Mouse (Mus musculus) lung, embryonic 16.5 days (tissue): ENCODE results near the gene Ppm1g. TPM values are rescaled to one million over a fixed set of nuclear protein-coding genes. Genes with fewer than 3 reads are reported as not detected.

Source experiments
- ATAC-seq: fragments of 200-750 bp; cut with Nextera tagmentation; 2 replicates; pipeline ENCODE4 v1.8.0; 2017; ENCODE audit warnings: low read depth, mild to moderate bottlenecking, moderate library complexity
- H3K27ac ChIP-seq: fragments of 300-500 bp; sonication (generic); 2 replicates; pipeline ENCODE4 v1.5.1; 2014; ENCODE audit warnings: mild to moderate bottlenecking, control low read depth, low read length
- H3K27me3 ChIP-seq: fragments of 300-500 bp; sonication (generic); 2 replicates; pipeline ENCODE4 v1.6.1; 2014; ENCODE audit warnings: low read depth, low read length, mixed read lengths; ENCODE audit not compliant: control insufficient read depth, insufficient read depth
- H3K36me3 ChIP-seq: fragments of 300-500 bp; sonication (generic); 2 replicates; pipeline ENCODE4 v1.6.1; 2014; ENCODE audit warnings: low read length; ENCODE audit not compliant: control insufficient read depth, insufficient read depth
- H3K4me1 ChIP-seq: fragments of 300-500 bp; sonication (generic); replicated peaks from 2 replicates; pipeline ENCODE4 v1.6.1; 2014; ENCODE audit warnings: low read length, mixed read lengths; ENCODE audit not compliant: control insufficient read depth, insufficient read depth
- H3K4me2 ChIP-seq: fragments of 300-500 bp; sonication (generic); 2 replicates; pipeline ENCODE4 v1.6.1; 2014; ENCODE audit warnings: low read depth, low read length, control low read depth
- H3K4me3 ChIP-seq: fragments of 300-500 bp; sonication (generic); 2 replicates; pipeline ENCODE4 v1.5.1; 2014; ENCODE audit warnings: mild to moderate bottlenecking, low read length, control low read depth
- H3K9ac ChIP-seq: fragments of 300-500 bp; sonication (generic); 2 replicates; pipeline ENCODE4 v1.6.1; 2014; ENCODE audit warnings: low read length, control low read depth
- H3K9me3 ChIP-seq: fragments of 300-500 bp; sonication (generic); 2 replicates; pipeline ENCODE4 v1.6.1; 2016; ENCODE audit warnings: low read length; ENCODE audit not compliant: control insufficient read depth
- WGBS: fragments of 180-500 bp; shearing (Covaris S2); extraction: QIAGEN DNeasy Blood & Tissue Kit; methylation state at CpG from one replicate; pipeline ENCODE4 v1.1.7; 2014; 5-methylcytosine and 5-hydroxymethylcytosine counted together
- polyA plus RNA-seq: library from polyadenylated mRNA; unstranded; fragments of >200 nt; fragmentation: Nextera tagmentation; extraction: Ambion mirVana; gene quantifications from 2 replicates; pipeline ENCODE4 v1.2.1, GENCODE M21; 2015

Ppm1g gene
- polyA plus RNA-seq, 1 experiment from 2014 or later = 126 TPM

DNA sequence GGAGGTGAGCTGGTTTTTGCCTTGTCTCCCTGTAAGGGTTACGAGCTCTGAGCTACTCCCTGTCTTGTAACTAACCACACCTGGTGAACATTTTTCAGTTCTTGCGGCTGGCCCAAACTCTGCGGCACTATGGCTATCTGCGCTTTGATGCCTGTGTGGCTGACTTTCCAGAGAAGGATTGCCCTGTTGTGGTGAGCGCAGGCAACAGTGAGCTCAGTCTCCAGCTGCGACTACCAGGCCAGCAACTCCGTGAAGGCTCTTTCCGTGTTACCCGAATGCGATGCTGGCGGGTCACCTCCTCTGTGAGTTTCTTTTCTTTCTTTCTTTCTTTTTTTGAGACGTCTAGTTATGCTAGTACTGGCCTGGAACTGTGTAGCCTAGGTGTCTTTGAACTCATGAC lies 23.4 kb downstream of the Ppm1g start:
- no peak overlapping the region for H3K4me3 ChIP-seq
- ATAC-seq = no peak
- H3K27me3 ChIP-seq = no peaks in the 10 kb centered on the region
- peaks cover 16% of the 10 kb centered on the region for H3K4me1 ChIP-seq
- no peak overlapping the region for H3K9ac ChIP-seq
- WGBS = 92% methylated on average over 12 of the region's 12 CpGs
- H3K9me3 ChIP-seq = peaks cover 4% of the 10 kb centered on the region
- no peak overlapping the region for H3K27ac ChIP-seq
- H3K36me3 ChIP-seq = peaks cover 60% of the 10 kb centered on the region
- no peak overlapping the region for H3K4me2 ChIP-seq

- Histone ChIP-seq H3K9me3 (peaks cover 4% of the 10 kb centered on the region), H3K27me3 (no peaks in the 10 kb centered on the region), H3K27ac (no peak overlapping the region), H3K9ac (no peak overlapping the region), H3K4me1 (peaks cover 21% of the 10 kb centered on the region), H3K4me3 (no peak overlapping the region), H3K36me3 (peaks cover 60% of the 10 kb centered on the region), H3K4me2 (no peak overlapping the region)
- 91% methylated on average over 10 of the region's 10 CpGs for WGBS
- ATAC-seq = no peak
Measured at GRCm38 (mm10) chr5:31196207-31196606, 24.3 kb downstream of the Ppm1g start.

GRCm38 (mm10) chr5:31195671-31196070 lies 24.8 kb downstream of the Ppm1g start:
- ATAC-seq = no peak
- Histone ChIP-seq H3K4me3 (no peak overlapping the region), H3K4me1 (peaks cover 18% of the 10 kb centered on the region), H3K36me3 (peaks cover 61% of the 10 kb centered on the region), H3K9me3 (peaks cover 4% of the 10 kb centered on the region), H3K4me2 (no peak overlapping the region), H3K9ac (no peak overlapping the region), H3K27me3 (no peaks in the 10 kb centered on the region), H3K27ac (no peak overlapping the region)
- WGBS = 87% methylated on average over 4 of the region's 4 CpGs

- ATAC-seq = no peak
- H3K27ac ChIP-seq = no peak overlapping the region
- H3K9me3 ChIP-seq = no peaks in the 10 kb centered on the region
- H3K27me3 ChIP-seq = no peaks in the 10 kb centered on the region
- peak overlapping the region; percentile 93; the same call in 1 of the 2 replicates for H3K9ac ChIP-seq
- peak overlapping the region; percentile 99 for H3K4me3 ChIP-seq
- H3K4me2 ChIP-seq = peak overlapping the region; percentile 89
- H3K4me1 ChIP-seq = peaks cover 15% of the 10 kb centered on the region
- peaks cover 62% of the 10 kb centered on the region for H3K36me3 ChIP-seq
- 88% methylated on average over 16 of the region's 16 CpGs for WGBS
Measured at GRCm38 (mm10) chr5:31194486-31195485, 25.7 kb downstream of the Ppm1g start.

DNA sequence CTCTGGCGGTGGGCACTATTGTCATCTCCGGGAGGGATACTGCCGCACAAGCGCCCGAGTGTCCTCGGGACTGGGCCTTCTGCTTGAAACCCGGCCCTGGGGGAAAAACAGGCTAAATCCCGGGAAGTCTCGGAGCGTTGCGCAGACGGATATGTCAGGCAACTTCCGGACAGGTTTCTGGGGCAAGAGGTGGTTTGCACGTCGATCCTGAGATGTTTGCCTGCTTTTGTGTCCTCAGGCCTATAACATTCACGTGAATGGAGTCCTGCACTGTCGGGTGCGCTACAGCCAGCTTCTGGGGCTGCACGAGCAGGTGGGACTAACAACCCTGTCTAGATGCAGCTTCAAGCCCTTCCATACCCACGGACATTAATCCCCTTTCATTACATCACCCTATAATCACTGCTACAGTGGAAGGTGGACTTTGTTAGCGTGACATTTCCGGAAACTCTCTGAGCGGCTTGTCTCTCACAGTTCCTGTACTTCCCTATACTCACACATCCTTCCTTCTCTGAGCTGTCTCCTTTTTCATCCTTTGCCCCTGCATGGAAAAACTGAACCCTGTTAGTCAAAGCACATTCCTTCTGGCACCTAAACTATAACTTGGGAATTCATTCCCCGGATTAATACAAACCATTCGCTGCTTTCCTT lies 26.7 kb downstream of the Ppm1g start:
- H3K36me3 ChIP-seq = peaks cover 59% of the 10 kb centered on the region
- WGBS = 8% methylated on average over 25 of the region's 25 CpGs
- H3K4me2 ChIP-seq = peak overlapping the region; percentile 89
- no peaks in the 10 kb centered on the region for H3K27me3 ChIP-seq
- H3K4me1 ChIP-seq = peaks cover 15% of the 10 kb centered on the region
- H3K4me3 ChIP-seq = peak overlapping the region; percentile 99
- peak overlapping the region; percentile 88 for H3K27ac ChIP-seq
- H3K9ac ChIP-seq = peak overlapping the region; percentile 93
- no peak for ATAC-seq
- no peaks in the 10 kb centered on the region for H3K9me3 ChIP-seq

- H3K36me3 ChIP-seq = peaks cover 60% of the 10 kb centered on the region
- H3K4me2 ChIP-seq = peak within 1 kb of the TSS; percentile 89
- no peaks in the 10 kb centered on the region for H3K27me3 ChIP-seq
- peak within 1 kb of the TSS; percentile 93 for H3K9ac ChIP-seq
- H3K4me1 ChIP-seq = peaks cover 15% of the 10 kb centered on the region
- peak within 1 kb of the TSS; percentile 99 for H3K4me3 ChIP-seq
- WGBS = under 1% methylated on average over 48 of the region's 48 CpGs
- H3K27ac ChIP-seq = peak within 1 kb of the TSS; percentile 94
- ATAC-seq = peak; percentile 99
- H3K9me3 ChIP-seq = no peaks in the 10 kb centered on the region
Measured at GRCm38 (mm10) chr5:31192939-31193630, 27.4 kb downstream of the Ppm1g start, which contains the start of the genes Snx17 and Eif2b4. Snx17 (plus strand) TSS chr5:31193227. Eif2b4 (minus strand) TSS chr5:31193430.

DNA sequence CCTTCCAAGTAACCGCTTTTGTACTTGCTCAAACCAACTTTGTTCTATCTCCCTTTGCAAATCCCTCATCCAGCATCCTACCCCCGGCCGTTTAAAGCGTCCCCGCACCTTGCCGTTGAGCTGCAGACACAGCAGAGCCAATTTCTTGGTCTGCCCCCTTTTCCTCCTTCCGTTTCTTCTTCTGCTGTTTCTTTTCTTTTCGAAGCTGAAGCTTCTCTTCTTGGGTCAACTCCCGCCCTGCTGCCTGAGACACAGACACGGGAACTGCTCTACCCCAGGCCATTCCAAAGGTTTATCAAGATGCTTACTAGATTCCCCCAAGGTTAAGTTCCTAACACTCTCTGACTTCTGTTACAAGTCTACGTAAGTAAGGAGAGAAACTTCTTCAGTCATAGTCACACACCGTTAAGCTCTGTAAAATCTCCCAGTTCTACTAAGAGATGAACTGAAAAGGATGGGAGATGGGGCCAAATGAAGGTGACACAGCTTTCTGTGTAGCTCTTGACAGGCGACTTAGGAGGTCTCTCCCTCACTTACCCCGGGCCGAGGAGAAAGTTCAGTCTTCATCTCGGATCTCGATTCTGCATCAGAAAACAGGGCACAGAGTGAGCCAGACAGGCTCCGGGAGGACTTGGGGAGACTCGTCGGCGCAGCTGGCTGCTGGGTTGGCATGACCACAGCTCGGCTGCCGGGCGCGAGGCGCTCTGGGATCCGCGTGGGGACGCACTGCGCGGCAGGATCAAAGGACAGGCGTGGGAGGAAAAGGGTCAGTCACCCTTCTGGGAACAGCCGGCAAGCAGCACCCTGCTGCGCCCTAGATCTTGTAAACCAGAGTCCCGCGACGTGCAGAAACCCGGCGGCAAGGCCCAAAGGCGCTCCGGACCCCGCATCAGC lies 28.2 kb downstream of the Ppm1g start:
- H3K4me1 ChIP-seq = peaks cover 15% of the 10 kb centered on the region
- H3K9ac ChIP-seq = peak overlapping the region; percentile 93
- H3K36me3 ChIP-seq = peaks cover 60% of the 10 kb centered on the region
- peak overlapping the region; percentile 99 for H3K4me3 ChIP-seq
- H3K4me2 ChIP-seq = peak overlapping the region; percentile 72
- 10% methylated on average over 42 of the region's 42 CpGs for WGBS
- H3K9me3 ChIP-seq = no peaks in the 10 kb centered on the region
- ATAC-seq = peak; percentile 62
- no peaks in the 10 kb centered on the region for H3K27me3 ChIP-seq
- H3K27ac ChIP-seq = peak overlapping the region; percentile 94

DNA sequence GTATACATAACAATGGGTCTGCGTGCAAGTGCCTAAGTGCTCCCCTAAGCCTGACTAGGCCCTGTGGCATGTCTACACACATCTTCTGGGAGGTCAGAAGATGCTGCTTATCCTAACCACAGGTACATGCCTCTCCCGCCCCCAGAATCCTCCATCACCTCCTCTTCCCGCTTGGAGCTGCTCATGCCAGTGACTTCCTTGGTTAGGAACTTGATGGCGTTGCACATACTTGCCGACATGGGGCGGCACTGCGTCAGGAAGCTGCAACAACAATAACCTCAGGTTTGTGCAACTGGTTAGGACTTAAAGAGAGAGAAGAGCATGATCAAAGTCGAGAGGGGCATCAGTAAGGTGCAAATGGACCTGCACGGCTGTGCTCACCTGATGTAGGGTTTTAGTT lies 30.3 kb downstream of the Ppm1g start:
- Histone ChIP-seq H3K9ac (no peak overlapping the region), H3K36me3 (peaks cover 44% of the 10 kb centered on the region), H3K27ac (no peak overlapping the region), H3K9me3 (no peaks in the 10 kb centered on the region), H3K4me2 (no peak overlapping the region), H3K27me3 (no peaks in the 10 kb centered on the region), H3K4me3 (no peak overlapping the region), H3K4me1 (peaks cover 15% of the 10 kb centered on the region)
- ATAC-seq = no peak
- WGBS = 85% methylated on average over 9 of the region's 9 CpGs
